Comparison of ENCODE assay signal across 18 mouse cellular contexts in genomic region chr14:54263099-54263498, GRCm38 (mm10). TPM values are rescaled to one million over a fixed set of nuclear protein-coding genes. Genes with fewer than 3 reads are reported as not detected.
DNase-seq lines count a peak whose midpoint lies in the region.
"Had no signal": no experiment of that assay in that cellular context is flagged by ENCODE, and none has a peak within 500 bp of the region (broad histone marks: within the 10 kb centered on the region; RNA-seq: fewer than 3 reads in every experiment).

No protein-coding gene starts in this region.

- DNase-seq in adrenal gland, adult (ENCODE audit: inconsistent age in 2 of 2, low spot score in 1 of 2): peak; percentile 84 to 87
- DNase-seq in adrenal gland, postnatal 10 days: no peak
- DNase-seq in adrenal gland, postnatal 14 days: peak; percentile 48
- no peak for DNase-seq in adrenal gland, postnatal 25 days
- DNase-seq in heart, postnatal 4 days: peak; percentile 0
- no peak for DNase-seq in heart, adult 8-10 months (ENCODE audit: low spot score)
- DNase-seq: cerebellum, adult 11-12 months; cerebellum, adult 8-10 months; cerebellum, postnatal 10 days; cerebellum, postnatal 36 days; embryo, embryonic 11 days; gastrocnemius, postnatal 25 days; heart, postnatal 36 days; kidney, adult 11 months; kidney, adult 8-10 months had no signal

RNA-seq across cellular contexts. Expression of gene Abhd4, which starts 9.1 kb away (rescaled TPM):
- 100 to 1,000 TPM; 206 to 229 TPM for total RNA-seq in adrenal gland, postnatal 10 days (2021)
- total RNA-seq in adrenal gland, postnatal 14 days (2021): 297 and 309 TPM in 2 replicates
- total RNA-seq in adrenal gland, postnatal 25 days (2021): 630 and 676 TPM in 2 replicates
- 10 to 100 TPM; 65.0 to 65.1 TPM for total RNA-seq in heart, postnatal 4 days (2021)
- 10 to 100 TPM; 40.8 to 49.9 (median 44.7) TPM for total RNA-seq in heart, adult 8-10 months (2022)

RNA-seq across cellular contexts. Expression of gene Dad1, which starts 9.2 kb away (rescaled TPM):
- total RNA-seq in adrenal gland, postnatal 10 days (2021): 100 to 1,000 TPM; 171 to 191 TPM
- 237 and 250 TPM in 2 replicates for total RNA-seq in adrenal gland, postnatal 14 days (2021)
- total RNA-seq in adrenal gland, postnatal 25 days (2021): 310 and 330 TPM in 2 replicates
- total RNA-seq in heart, postnatal 4 days (2021): 100 to 1,000 TPM; 132 to 145 TPM
- total RNA-seq in heart, adult 8-10 months (2022): 100 to 1,000 TPM; 108 to 121 (median 113) TPM

RNA-seq across cellular contexts. Expression of gene Olfr49, which starts 21.6 kb away (rescaled TPM):
- total RNA-seq in adrenal gland, postnatal 10 days (2021): not detected
- not detected in 2 replicates for total RNA-seq in adrenal gland, postnatal 14 days (2021)
- 0.14 TPM in 1 of 2 replicates, not detected in the other for total RNA-seq in adrenal gland, postnatal 25 days (2021)
- total RNA-seq in heart, postnatal 4 days (2021): not detected
- not detected for total RNA-seq in heart, adult 8-10 months (2022)
- total RNA-seq: ES-E14; gastrocnemius, adult 8-10 months; gastrocnemius, postnatal 25 days; heart, postnatal 36 days; hindbrain, postnatal 0 days had no signal

Comparison
In these comparisons a context has a peak if more than half of its experiments do, and no peak if none do; other contexts are left out.
1. DNase-seq: peak in adrenal gland, adult (2 of 2), adrenal gland, postnatal 14 days (single experiment) and heart, postnatal 4 days (single experiment); none in adrenal gland, postnatal 10 days (single experiment), adrenal gland, postnatal 25 days (single experiment) and heart, adult 8-10 months (single experiment).